Mouse (Mus musculus): ENCODE data around the gene Sprr2k.
"Not testable (repeated sequence)": the region's sequence is repeated elsewhere in the genome, so short reads cannot be mapped to it uniquely, and the experiment has no call there.

DNA sequence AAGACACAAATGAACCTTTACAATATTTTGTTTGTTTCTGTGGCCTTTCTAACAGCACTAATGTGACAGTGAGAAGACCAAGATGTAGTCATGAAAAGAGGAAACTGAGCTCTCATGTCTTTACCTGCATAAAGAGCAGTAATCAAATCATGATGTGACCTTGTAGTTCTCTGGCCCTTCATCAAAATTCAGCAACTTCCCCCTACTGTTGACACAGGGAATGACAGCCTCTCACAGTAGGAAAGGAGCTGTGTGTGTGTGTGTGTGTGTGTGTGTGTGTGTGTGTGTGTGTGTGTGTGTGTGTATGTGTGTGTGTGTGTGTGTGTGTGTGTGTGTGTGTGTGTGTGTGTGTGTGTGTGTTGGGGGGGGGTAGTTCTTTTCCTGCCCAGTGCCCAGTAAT, 48.9 kb downstream of the Sprr2k start:
- not testable (repeated sequence) for TF ChIP-seq POLR2A (IDR thresholded peaks at IDR 0.05; ENCODE audit: insufficient read length, low read depth); REST (IDR thresholded peaks at IDR 0.05; ENCODE audit: insufficient read depth, insufficient read length); POLR2AphosphoS2 (IDR thresholded peaks at IDR 0.05; ENCODE audit: insufficient read length, low read depth); TCF12 (IDR thresholded peaks at IDR 0.05; ENCODE audit: insufficient read depth, poor library complexity, severe bottlenecking); MYOD1 (IDR thresholded peaks at IDR 0.05; ENCODE audit: control insufficient read depth in 1 of 3, insufficient read length in 2 of 3, low read depth in 2 of 3); MYOG (IDR thresholded peaks at IDR 0.05; ENCODE audit: control insufficient read depth in 1 of 3, insufficient read depth in 1 of 3, insufficient read length in 2 of 3, low read depth in 2 of 3); USF1 (IDR thresholded peaks at IDR 0.05; ENCODE audit: low read depth); MAX (IDR thresholded peaks at IDR 0.05; ENCODE audit: low read depth); E2F4 (IDR thresholded peaks at IDR 0.05; ENCODE audit: insufficient read depth); SRF (IDR thresholded peaks at IDR 0.05; ENCODE audit: control insufficient read depth, insufficient read length, low read depth)
